Mouse (Mus musculus): ENCODE results near the gene Rmnd5b.

DNA sequence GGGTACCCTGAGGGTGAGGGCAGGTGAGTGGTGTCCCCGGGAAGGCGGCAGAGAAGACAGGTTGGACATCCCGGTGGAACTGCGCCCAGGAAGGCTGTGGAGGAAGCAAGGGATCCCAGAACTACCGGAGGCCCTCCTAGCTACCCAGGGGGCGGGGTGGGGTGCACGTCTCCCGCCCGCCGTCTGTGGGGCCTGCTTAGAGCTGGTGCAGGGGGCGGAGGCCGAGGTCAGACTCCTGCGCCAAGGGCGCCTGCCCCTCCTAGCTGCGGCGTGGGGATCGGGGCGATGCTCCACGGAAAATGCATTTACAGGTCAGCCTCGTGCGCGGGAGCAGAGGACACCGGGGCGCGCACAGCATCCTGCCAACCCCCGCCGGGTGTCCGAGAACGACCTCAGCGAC is 14.6 kb upstream of the Rmnd5b start:
- TF ChIP-seq CTCF (IDR thresholded peaks at IDR 0.05; ENCODE audit: borderline replicate concordance, control insufficient read depth, extremely low read depth, insufficient read depth, low read length, poor library complexity) (no peak), POLR2A (IDR thresholded peaks at IDR 0.05; ENCODE audit: control insufficient read depth, extremely low read depth, insufficient read depth, low read length, poor library complexity) (no peak)

Data from thymus, adult 2 months (tissue).